Mouse (Mus musculus) stomach, postnatal 0 days (tissue): ENCODE data around the gene Ccdc163. TPM values are rescaled to one million over a fixed set of nuclear protein-coding genes. Genes with fewer than 3 reads are reported as not detected.

Experiments
- ATAC-seq: fragments of 200-750 bp; cut with Nextera tagmentation; 2 replicates; pipeline ENCODE4 v1.8.0; 2017; ENCODE audit not compliant: low FRiP score, low TSS enrichment
- DNase-seq: peaks from one replicate; pipeline ENCODE4 v3.0.0-alpha.2; 2016; ENCODE audit warnings: low spot score
- H3K27ac ChIP-seq: fragments of 300-500 bp; sonication (generic); replicated peaks from 2 replicates; pipeline ENCODE4 v1.5.1; 2014; ENCODE audit warnings: mild to moderate bottlenecking, control low read depth
- H3K27me3 ChIP-seq: fragments of 300-500 bp; sonication (generic); 2 replicates; pipeline ENCODE4 v1.6.1; 2014; ENCODE audit warnings: low read length; ENCODE audit not compliant: control insufficient read depth, insufficient read depth
- H3K36me3 ChIP-seq: fragments of 300-500 bp; sonication (generic); 2 replicates; pipeline ENCODE4 v1.6.1; 2014; ENCODE audit warnings: low read length, mixed read lengths; ENCODE audit not compliant: control insufficient read depth, insufficient read depth
- H3K4me1 ChIP-seq: fragments of 300-500 bp; sonication (generic); replicated peaks from 2 replicates; pipeline ENCODE4 v1.6.1; 2014; ENCODE audit warnings: antibody characterized with exemption; ENCODE audit not compliant: control insufficient read depth, insufficient read depth
- H3K4me2 ChIP-seq: fragments of 300-500 bp; sonication (generic); replicated peaks from 2 replicates; pipeline ENCODE4 v1.6.1; 2014; ENCODE audit warnings: low read depth, mild to moderate bottlenecking, control low read depth, moderate library complexity
- H3K4me3 ChIP-seq: fragments of 300-500 bp; sonication (generic); 2 replicates; pipeline ENCODE4 v1.5.1; 2014; ENCODE audit warnings: low read depth, low read length, control low read depth
- H3K9ac ChIP-seq: fragments of 300-500 bp; sonication (generic); 2 replicates; pipeline ENCODE4 v1.6.1; 2014; ENCODE audit warnings: mild to moderate bottlenecking, low read length, control low read depth, mixed read lengths
- H3K9me3 ChIP-seq: fragments of 300-500 bp; sonication (generic); 2 replicates; pipeline ENCODE4 v1.6.1; 2016; ENCODE audit warnings: low read length; ENCODE audit not compliant: control insufficient read depth
- CTCF ChIP-seq: IDR thresholded peaks from 2 replicates; pipeline ENCODE4 v1.5.1; 2016; ENCODE audit warnings: antibody characterized with exemption, low read depth, mild to moderate bottlenecking, moderate library complexity
- EP300 ChIP-seq: optimal IDR thresholded peaks from 2 replicates; pipeline ENCODE3; 2016; ENCODE audit warnings: antibody characterized with exemption
- WGBS: fragments of 180-500 bp; shearing (Covaris S2); extraction: QIAGEN DNeasy Blood & Tissue Kit; methylation state at CpG from one replicate; pipeline ENCODE4 v1.1.7; 2014; 5-methylcytosine and 5-hydroxymethylcytosine counted together
- polyA plus RNA-seq: library from polyadenylated mRNA; unstranded; fragments of >200 nt; fragmentation: Nextera tagmentation; extraction: Ambion mirVana; gene quantifications from 2 replicates; pipeline ENCODE4 v1.2.1, GENCODE M21; 2015

Ccdc163 gene
- polyA plus RNA-seq, 1 experiment from 2014 or later = 9.8 TPM

GRCm38 (mm10) chr4:116782171-116782570, 73.9 kb downstream of the Ccdc163 start:
- TF ChIP-seq EP300 = no peak
- no peaks in the 10 kb centered on the region for H3K9me3 ChIP-seq
- H3K4me3 ChIP-seq = no peak overlapping the region
- ATAC-seq = no peak
- 44% methylated on average over 8 of the region's 8 CpGs for WGBS
- H3K4me2 ChIP-seq = no peak overlapping the region
- no peaks in the 10 kb centered on the region for H3K4me1 ChIP-seq
- DNase-seq = no peak
- H3K36me3 ChIP-seq = no peaks in the 10 kb centered on the region
- H3K27ac ChIP-seq = no peak overlapping the region
- H3K27me3 ChIP-seq = no peaks in the 10 kb centered on the region
- H3K9ac ChIP-seq = no peak overlapping the region

- ATAC-seq (no peak), DNase-seq (no peak)
- Histone ChIP-seq H3K9ac (no peak overlapping the region), H3K27me3 (no peaks in the 10 kb centered on the region), H3K4me3 (no peak overlapping the region), H3K4me2 (no peak overlapping the region), H3K27ac (no peak overlapping the region), H3K4me1 (no peaks in the 10 kb centered on the region), H3K9me3 (no peaks in the 10 kb centered on the region), H3K36me3 (no peaks in the 10 kb centered on the region)
- 100% methylated on average over 1 of the region's 1 CpGs for WGBS
- TF ChIP-seq EP300 (no peak), CTCF (peak; percentile 38)
These were observed 78.3 kb downstream of the Ccdc163 start for GRCm38 (mm10) chr4:116786587-116786986.

GRCm38 (mm10) chr4:116787985-116788760, 79.9 kb downstream of the Ccdc163 start:
- H3K9me3 ChIP-seq = no peaks in the 10 kb centered on the region
- no peaks in the 10 kb centered on the region for H3K36me3 ChIP-seq
- no peak overlapping the region for H3K4me3 ChIP-seq
- H3K27me3 ChIP-seq = no peaks in the 10 kb centered on the region
- WGBS = 27% methylated on average over 7 of the region's 7 CpGs
- TF ChIP-seq EP300 (no peak), CTCF (peak; percentile 63)
- no peak overlapping the region; the same call in 1 of the 2 replicates for H3K4me2 ChIP-seq
- no peak overlapping the region for H3K9ac ChIP-seq
- ATAC-seq (no peak; the same call in 1 of the 2 replicates), DNase-seq (no peak)
- peak overlapping the region; percentile 45 for H3K27ac ChIP-seq
- H3K4me1 ChIP-seq = no peaks in the 10 kb centered on the region

- TF ChIP-seq EP300 = no peak
- peak; percentile 97 for TF ChIP-seq CTCF
- Histone ChIP-seq H3K27ac (peak overlapping the region; percentile 56), H3K9ac (no peak overlapping the region), H3K4me1 (no peaks in the 10 kb centered on the region), H3K36me3 (no peaks in the 10 kb centered on the region), H3K27me3 (no peaks in the 10 kb centered on the region), H3K9me3 (no peaks in the 10 kb centered on the region), H3K4me3 (no peak overlapping the region), H3K4me2 (no peak overlapping the region; the same call in 1 of the 2 replicates)
- peak; percentile 73; the same call in 1 of the 2 replicates for ATAC-seq
- 5% methylated on average over 3 of the region's 3 CpGs for WGBS
- DNase-seq = peak; percentile 83
These were observed 80.6 kb downstream of the Ccdc163 start for GRCm38 (mm10) chr4:116788956-116789355.

GRCm38 (mm10) chr4:116792453-116792852, 84.1 kb downstream of the Ccdc163 start:
- no peak for TF ChIP-seq EP300
- no peak for TF ChIP-seq CTCF
- H3K4me2 ChIP-seq = no peak overlapping the region
- H3K4me1 ChIP-seq = no peaks in the 10 kb centered on the region
- no peak overlapping the region for H3K4me3 ChIP-seq
- no peaks in the 10 kb centered on the region for H3K9me3 ChIP-seq
- H3K36me3 ChIP-seq = no peaks in the 10 kb centered on the region
- ATAC-seq (no peak), DNase-seq (no peak)
- H3K27ac ChIP-seq = no peak overlapping the region
- no peaks in the 10 kb centered on the region for H3K27me3 ChIP-seq
- WGBS = 82% methylated on average over 8 of the region's 8 CpGs
- no peak overlapping the region for H3K9ac ChIP-seq

- ATAC-seq (no peak), DNase-seq (no peak)
- H3K4me1 ChIP-seq = no peaks in the 10 kb centered on the region
- H3K9ac ChIP-seq = no peak overlapping the region
- 79% methylated on average over 2 of the region's 2 CpGs for WGBS
- H3K36me3 ChIP-seq = no peaks in the 10 kb centered on the region
- H3K27ac ChIP-seq = no peak overlapping the region
- H3K4me2 ChIP-seq = no peak overlapping the region
- no peak for TF ChIP-seq EP300
- peak; percentile 42 for TF ChIP-seq CTCF
- no peaks in the 10 kb centered on the region for H3K27me3 ChIP-seq
- no peaks in the 10 kb centered on the region for H3K9me3 ChIP-seq
- H3K4me3 ChIP-seq = no peak overlapping the region
These were observed 86.0 kb downstream of the Ccdc163 start for GRCm38 (mm10) chr4:116794273-116794672.
